Mouse (Mus musculus) stomach, postnatal 0 days (tissue): ENCODE measurements around the gene Smc3.

Experiments used
- CTCF ChIP-seq: IDR thresholded peaks from 2 replicates; pipeline ENCODE4 v1.5.1; 2016; ENCODE audit warnings: antibody characterized with exemption, low read depth, mild to moderate bottlenecking, moderate library complexity
- EP300 ChIP-seq: optimal IDR thresholded peaks from 2 replicates; pipeline ENCODE3; 2016; ENCODE audit warnings: antibody characterized with exemption

GRCm38 (mm10) chr19:53560436-53560835 is 39.8 kb upstream of the Smc3 start:
- no peak for TF ChIP-seq EP300
- peak; percentile 3; the same call in 1 of the 2 replicates for TF ChIP-seq CTCF
